Mouse (Mus musculus): ENCODE measurements around the gene March4. TPM values are rescaled to one million over a fixed set of nuclear protein-coding genes. Genes with fewer than 3 reads are reported as not detected.

March4 gene
- polyA plus RNA-seq, 1 experiment, result 6.5 TPM

GRCm38 (mm10) chr1:72418744-72419655, 117.7 kb downstream of the March4 start:
- H3K27ac ChIP-seq (ENCODE audit: insufficient read depth, low read length), result no peak overlapping the region
- peaks cover 19% of the 10 kb centered on the region for H3K4me1 ChIP-seq (ENCODE audit: control insufficient read depth, insufficient read depth, low read length)
- no peak for TF ChIP-seq CTCF (IDR thresholded peaks at IDR 0.05; ENCODE audit: borderline replicate concordance, insufficient read depth, low read depth, low read length)
- no peak for TF ChIP-seq POLR2A (IDR thresholded peaks at IDR 0.05; ENCODE audit: borderline replicate concordance, insufficient read depth, low read length)
- H3K4me3 ChIP-seq (replicated peaks; ENCODE audit: insufficient read depth, low read depth, low read length), result no peak overlapping the region
- DNase-seq, result peak; percentile 42 to 74
- 47% methylated on average over 8 of the region's 8 CpGs for WGBS
- no peaks in the 10 kb centered on the region for H3K27me3 ChIP-seq (ENCODE audit: control insufficient read depth, insufficient read depth, low read length)

GRCm38 (mm10) chr1:72414561-72415253, 122.0 kb downstream of the March4 start:
- Histone ChIP-seq H3K4me3 (replicated peaks; ENCODE audit: insufficient read depth, low read depth, low read length) (no peak overlapping the region), H3K27me3 (ENCODE audit: control insufficient read depth, insufficient read depth, low read length) (no peaks in the 10 kb centered on the region), H3K27ac (ENCODE audit: insufficient read depth, low read length) (no peak overlapping the region), H3K4me1 (ENCODE audit: control insufficient read depth, insufficient read depth, low read length) (peaks cover 23% of the 10 kb centered on the region)
- DNase-seq, result no peak
- TF ChIP-seq CTCF (IDR thresholded peaks at IDR 0.05; ENCODE audit: borderline replicate concordance, insufficient read depth, low read depth, low read length) (no peak), POLR2A (IDR thresholded peaks at IDR 0.05; ENCODE audit: borderline replicate concordance, insufficient read depth, low read length) (no peak)
- WGBS, result 73% methylated on average over 8 of the region's 8 CpGs

GRCm38 (mm10) chr1:72414133-72414532, 122.6 kb downstream of the March4 start:
- DNase-seq, result no peak
- WGBS, result 12% methylated on average over 8 of the region's 8 CpGs

GRCm38 (mm10) chr1:72413205-72413604, 123.5 kb downstream of the March4 start:
- Histone ChIP-seq H3K27ac (ENCODE audit: insufficient read depth, low read length) (no peak overlapping the region), H3K4me1 (ENCODE audit: control insufficient read depth, insufficient read depth, low read length) (peaks cover 21% of the 10 kb centered on the region), H3K4me3 (replicated peaks; ENCODE audit: insufficient read depth, low read depth, low read length) (no peak overlapping the region), H3K27me3 (ENCODE audit: control insufficient read depth, insufficient read depth, low read length) (no peaks in the 10 kb centered on the region)
- 97% methylated on average over 8 of the region's 8 CpGs for WGBS
- no peak for TF ChIP-seq CTCF (IDR thresholded peaks at IDR 0.05; ENCODE audit: borderline replicate concordance, insufficient read depth, low read depth, low read length)
- TF ChIP-seq POLR2A (IDR thresholded peaks at IDR 0.05; ENCODE audit: borderline replicate concordance, insufficient read depth, low read length), result no peak
- DNase-seq, result no peak

More at GRCm38 (mm10) chr1:72414133-72414532, 122.6 kb downstream of the March4 start:
- peaks cover 25% of the 10 kb centered on the region for H3K4me1 ChIP-seq (ENCODE audit: control insufficient read depth, insufficient read depth, low read length)
- H3K27ac ChIP-seq (ENCODE audit: insufficient read depth, low read length), result no peak overlapping the region
- H3K4me3 ChIP-seq (replicated peaks; ENCODE audit: insufficient read depth, low read depth, low read length), result no peak overlapping the region
- H3K27me3 ChIP-seq (ENCODE audit: control insufficient read depth, insufficient read depth, low read length), result no peaks in the 10 kb centered on the region
- TF ChIP-seq CTCF (IDR thresholded peaks at IDR 0.05; ENCODE audit: borderline replicate concordance, insufficient read depth, low read depth, low read length), result no peak
- TF ChIP-seq POLR2A (IDR thresholded peaks at IDR 0.05; ENCODE audit: borderline replicate concordance, insufficient read depth, low read length), result no peak

GRCm38 (mm10) chr1:72411108-72411507, 125.6 kb downstream of the March4 start:
- Histone ChIP-seq H3K27ac (ENCODE audit: insufficient read depth, low read length) (no peak overlapping the region), H3K4me1 (ENCODE audit: control insufficient read depth, insufficient read depth, low read length) (peaks cover 21% of the 10 kb centered on the region), H3K27me3 (ENCODE audit: control insufficient read depth, insufficient read depth, low read length) (no peaks in the 10 kb centered on the region), H3K4me3 (replicated peaks; ENCODE audit: insufficient read depth, low read depth, low read length) (no peak overlapping the region)
- DNase-seq, result no peak
- TF ChIP-seq CTCF (IDR thresholded peaks at IDR 0.05; ENCODE audit: borderline replicate concordance, insufficient read depth, low read depth, low read length) (no peak), POLR2A (IDR thresholded peaks at IDR 0.05; ENCODE audit: borderline replicate concordance, insufficient read depth, low read length) (no peak)
- 95% methylated on average over 8 of the region's 8 CpGs for whole genome bisulfite sequencing

- DNase-seq, result peak; percentile 59 to 79
- 10% methylated on average over 5 of the region's 5 CpGs for WGBS
- H3K4me3 ChIP-seq (replicated peaks; ENCODE audit: insufficient read depth, low read depth, low read length), result no peak overlapping the region
Observed at GRCm38 (mm10) chr1:72409936-72410335, 126.8 kb downstream of the March4 start.

GRCm38 (mm10) chr1:72406505-72407079, 130.1 kb downstream of the March4 start:
- Histone ChIP-seq H3K27me3 (ENCODE audit: control insufficient read depth, insufficient read depth, low read length) (no peaks in the 10 kb centered on the region), H3K4me1 (ENCODE audit: control insufficient read depth, insufficient read depth, low read length) (peaks cover 10% of the 10 kb centered on the region), H3K4me3 (replicated peaks; ENCODE audit: insufficient read depth, low read depth, low read length) (no peak overlapping the region), H3K27ac (ENCODE audit: insufficient read depth, low read length) (no peak overlapping the region)
- TF ChIP-seq CTCF (IDR thresholded peaks at IDR 0.05; ENCODE audit: borderline replicate concordance, insufficient read depth, low read depth, low read length), result no peak
- no peak for TF ChIP-seq POLR2A (IDR thresholded peaks at IDR 0.05; ENCODE audit: borderline replicate concordance, insufficient read depth, low read length)
- DNase-seq, result no peak
- 86% methylated on average over 14 of the region's 14 CpGs for WGBS

More at GRCm38 (mm10) chr1:72409936-72410335, 126.8 kb downstream of the March4 start:
- no peak for TF ChIP-seq POLR2A (IDR thresholded peaks at IDR 0.05; ENCODE audit: borderline replicate concordance, insufficient read depth, low read length)
- TF ChIP-seq CTCF (IDR thresholded peaks at IDR 0.05; ENCODE audit: borderline replicate concordance, insufficient read depth, low read depth, low read length), result no peak
- Histone ChIP-seq H3K27me3 (ENCODE audit: control insufficient read depth, insufficient read depth, low read length) (no peaks in the 10 kb centered on the region), H3K27ac (ENCODE audit: insufficient read depth, low read length) (no peak overlapping the region), H3K4me1 (ENCODE audit: control insufficient read depth, insufficient read depth, low read length) (peaks cover 21% of the 10 kb centered on the region)
